Mouse (Mus musculus): ENCODE measurements at regions not wholly inside any gene's neighbourhood (a gene's known extent, or its start where the extent isn't known, plus 50 kb on each side); places are given as distances from the start of the nearest gene placed in this dataset.

GRCm38 (mm10) chr16:93469957-93470356 is 133.9 kb downstream of the Setd4 start:
- no peak overlapping the region for H3K9ac ChIP-seq (replicated peaks; ENCODE audit: low read length)
- H3K4me2 ChIP-seq (ENCODE audit: low read depth, low read length) = no peak overlapping the region
- H3K36me3 ChIP-seq (ENCODE audit: insufficient read depth, low read length) = no peaks in the 10 kb centered on the region
- DNase-seq (ENCODE audit: low spot score) = no peak
- 82% methylated on average over 6 of the region's 6 CpGs for WGBS
- no peak for ATAC-seq
- H3K4me1 ChIP-seq (ENCODE audit: insufficient read depth, low read length) = no peaks in the 10 kb centered on the region
- no peaks in the 10 kb centered on the region for H3K27me3 ChIP-seq (ENCODE audit: insufficient read depth, low read length)
- H3K4me3 ChIP-seq (ENCODE audit: low read length) = no peak overlapping the region
- no peak overlapping the region for H3K27ac ChIP-seq
- no peaks in the 10 kb centered on the region for H3K9me3 ChIP-seq (ENCODE audit: low read length)
- TF ChIP-seq CTCF (IDR thresholded peaks at IDR 0.05; ENCODE audit: low read depth) = no peak

DNA sequence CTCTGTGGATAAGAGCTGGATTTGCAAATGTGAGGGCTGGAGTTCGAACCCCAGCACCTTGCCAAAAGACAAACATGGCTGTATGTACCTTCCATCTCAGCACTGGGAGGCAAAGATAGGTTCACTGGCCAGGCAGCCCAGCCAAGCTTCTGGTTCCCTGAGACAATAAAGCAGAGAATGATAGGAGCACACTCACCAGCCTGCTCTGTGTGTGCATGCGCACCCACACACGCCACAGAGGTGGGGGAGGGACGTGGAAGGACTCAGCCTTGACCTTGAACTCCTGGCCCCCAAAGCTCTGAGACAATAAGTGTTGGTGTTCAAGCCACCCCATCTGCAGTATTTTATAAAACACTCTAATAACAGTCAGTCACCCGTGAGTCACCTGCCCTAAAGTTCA is 138.1 kb downstream of the Setd4 start:
- no peak overlapping the region for H3K4me3 ChIP-seq (ENCODE audit: low read length)
- no peak for DNase-seq (ENCODE audit: low spot score)
- H3K27me3 ChIP-seq (ENCODE audit: insufficient read depth, low read length) = no peaks in the 10 kb centered on the region
- no peak overlapping the region for H3K4me2 ChIP-seq (ENCODE audit: low read depth, low read length)
- no peak overlapping the region for H3K27ac ChIP-seq
- H3K4me1 ChIP-seq (ENCODE audit: insufficient read depth, low read length) = no peaks in the 10 kb centered on the region
- ATAC-seq = no peak
- WGBS = 89% methylated on average over 5 of the region's 5 CpGs
- H3K36me3 ChIP-seq (ENCODE audit: insufficient read depth, low read length) = no peaks in the 10 kb centered on the region
- no peak overlapping the region for H3K9ac ChIP-seq (replicated peaks; ENCODE audit: low read length)
- no peaks in the 10 kb centered on the region for H3K9me3 ChIP-seq (ENCODE audit: low read length)
- TF ChIP-seq CTCF (IDR thresholded peaks at IDR 0.05; ENCODE audit: low read depth) = no peak

DNA sequence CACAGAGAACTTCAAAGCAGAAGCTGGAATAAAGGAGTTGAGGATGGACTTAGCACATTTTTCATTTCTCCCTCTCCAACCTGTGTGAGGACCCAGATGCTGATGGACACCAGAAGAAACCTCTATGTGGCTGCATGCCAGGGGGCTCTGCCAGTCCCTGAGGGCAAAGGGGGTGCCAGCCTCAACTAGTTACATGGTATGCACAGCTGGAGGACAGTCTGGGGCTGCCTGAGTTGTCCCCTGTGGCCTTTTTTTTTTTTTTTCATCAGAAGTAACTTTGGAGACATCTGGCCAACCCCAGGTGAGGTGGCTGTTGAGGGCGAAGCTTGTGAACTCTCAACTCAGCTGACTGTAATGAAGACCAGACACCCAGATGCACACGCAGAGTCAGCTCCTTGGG is 139.0 kb downstream of the Setd4 start:
- 78% methylated on average over 2 of the region's 2 CpGs for whole genome bisulfite sequencing
- TF ChIP-seq CTCF (IDR thresholded peaks at IDR 0.05; ENCODE audit: low read depth) = no peak
- no peak overlapping the region for H3K4me3 ChIP-seq (ENCODE audit: low read length)
- H3K4me1 ChIP-seq (ENCODE audit: insufficient read depth, low read length) = no peaks in the 10 kb centered on the region
- ATAC-seq = no peak
- H3K9ac ChIP-seq (replicated peaks; ENCODE audit: low read length) = no peak overlapping the region
- DNase-seq (ENCODE audit: low spot score) = no peak
- no peaks in the 10 kb centered on the region for H3K36me3 ChIP-seq (ENCODE audit: insufficient read depth, low read length)
- H3K9me3 ChIP-seq (ENCODE audit: low read length) = no peaks in the 10 kb centered on the region
- no peaks in the 10 kb centered on the region for H3K27me3 ChIP-seq (ENCODE audit: insufficient read depth, low read length)
- H3K27ac ChIP-seq = no peak overlapping the region
- no peak overlapping the region for H3K4me2 ChIP-seq (ENCODE audit: low read depth, low read length)

GRCm38 (mm10) chr16:93463405-93463804 is 140.5 kb downstream of the Setd4 start:
- ATAC-seq (no peak), DNase-seq (ENCODE audit: low spot score) (no peak)

GRCm38 (mm10) chr16:93462286-93462610 is 141.6 kb downstream of the Setd4 start:
- Histone ChIP-seq H3K27ac (no peak overlapping the region), H3K4me2 (ENCODE audit: low read depth, low read length) (no peak overlapping the region), H3K9ac (replicated peaks; ENCODE audit: low read length) (no peak overlapping the region), H3K36me3 (ENCODE audit: insufficient read depth, low read length) (no peaks in the 10 kb centered on the region), H3K27me3 (ENCODE audit: insufficient read depth, low read length) (no peaks in the 10 kb centered on the region), H3K4me3 (ENCODE audit: low read length) (no peak overlapping the region), H3K9me3 (ENCODE audit: low read length) (no peaks in the 10 kb centered on the region), H3K4me1 (ENCODE audit: insufficient read depth, low read length) (peaks cover 11% of the 10 kb centered on the region)
- WGBS = 43% methylated on average over 8 of the region's 8 CpGs
- ATAC-seq (no peak), DNase-seq (ENCODE audit: low spot score) (peak; percentile 20)
- TF ChIP-seq CTCF (IDR thresholded peaks at IDR 0.05; ENCODE audit: low read depth) = peak; percentile 11; the same call in 1 of the 2 replicates

More at GRCm38 (mm10) chr16:93463405-93463804, 140.5 kb downstream of the Setd4 start:
- H3K9me3 ChIP-seq (ENCODE audit: low read length) = no peaks in the 10 kb centered on the region
- no peaks in the 10 kb centered on the region for H3K27me3 ChIP-seq (ENCODE audit: insufficient read depth, low read length)
- peaks cover 10% of the 10 kb centered on the region for H3K4me1 ChIP-seq (ENCODE audit: insufficient read depth, low read length)
- WGBS = 88% methylated on average over 13 of the region's 13 CpGs
- no peak overlapping the region for H3K4me3 ChIP-seq (ENCODE audit: low read length)
- no peak overlapping the region for H3K4me2 ChIP-seq (ENCODE audit: low read depth, low read length)
- H3K9ac ChIP-seq (replicated peaks; ENCODE audit: low read length) = no peak overlapping the region
- no peaks in the 10 kb centered on the region for H3K36me3 ChIP-seq (ENCODE audit: insufficient read depth, low read length)
- no peak overlapping the region for H3K27ac ChIP-seq
- TF ChIP-seq CTCF (IDR thresholded peaks at IDR 0.05; ENCODE audit: low read depth) = no peak

DNA sequence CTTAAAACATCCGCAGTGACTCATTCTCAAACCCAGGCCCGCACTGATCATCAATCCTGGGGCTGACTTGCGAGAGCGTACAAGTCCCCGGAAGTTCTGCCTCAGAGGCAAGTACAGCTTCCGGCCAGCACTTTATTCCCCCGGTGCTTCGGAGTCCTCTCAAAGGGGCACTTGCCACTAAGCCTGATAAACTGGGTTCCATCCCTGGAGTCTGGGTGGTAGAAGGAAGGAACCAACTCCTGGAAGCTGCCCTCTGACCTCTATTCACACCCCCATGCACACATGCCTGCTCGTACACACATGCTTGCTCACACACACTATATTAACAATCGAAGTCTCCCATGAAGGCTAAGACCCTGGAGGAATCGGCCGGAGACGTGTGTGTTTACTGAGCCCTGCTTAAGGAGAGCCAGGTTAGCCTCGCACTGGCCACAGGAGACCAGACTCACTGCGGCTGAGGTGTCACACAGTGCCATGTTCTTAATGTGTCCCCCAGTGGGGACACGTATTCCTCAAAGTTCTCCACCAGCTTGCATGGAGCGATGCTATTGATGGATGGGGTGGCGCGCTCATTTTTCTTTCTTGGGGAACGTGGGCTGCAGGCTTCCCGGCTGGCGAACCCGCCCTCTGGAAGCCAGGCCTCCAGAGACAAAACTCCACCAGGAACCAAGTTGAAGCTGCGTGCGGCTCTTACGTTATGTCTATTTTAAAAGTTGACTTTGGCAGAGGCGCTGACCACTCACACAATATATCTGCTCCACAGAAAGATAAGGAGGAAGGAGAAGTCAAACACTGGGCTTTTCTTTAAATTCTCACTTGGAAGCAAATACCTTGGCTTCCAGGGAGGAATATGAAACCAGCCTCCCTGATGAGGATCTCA is 142.2 kb downstream of the Setd4 start:
- H3K36me3 ChIP-seq (ENCODE audit: insufficient read depth, low read length) = no peaks in the 10 kb centered on the region
- H3K4me2 ChIP-seq (ENCODE audit: low read depth, low read length) = no peak overlapping the region
- no peaks in the 10 kb centered on the region for H3K27me3 ChIP-seq (ENCODE audit: insufficient read depth, low read length)
- DNase-seq (ENCODE audit: low spot score) (no peak), ATAC-seq (no peak)
- 85% methylated on average over 27 of the region's 27 CpGs for WGBS
- H3K4me1 ChIP-seq (ENCODE audit: insufficient read depth, low read length) = peaks cover 11% of the 10 kb centered on the region
- no peak overlapping the region for H3K9ac ChIP-seq (replicated peaks; ENCODE audit: low read length)
- TF ChIP-seq CTCF (IDR thresholded peaks at IDR 0.05; ENCODE audit: low read depth) = no peak
- no peak overlapping the region for H3K4me3 ChIP-seq (ENCODE audit: low read length)
- H3K27ac ChIP-seq = no peak overlapping the region
- no peaks in the 10 kb centered on the region for H3K9me3 ChIP-seq (ENCODE audit: low read length)
